Mouse (Mus musculus): Measurements from ENCODE around the gene Cdh3.

GRCm38 (mm10) chr8:106512475-106513150 is 1.9 kb downstream of the Cdh3 start:
- TF ChIP-seq POLR2A (IDR thresholded peaks at IDR 0.05; ENCODE audit: borderline replicate concordance, extremely low read depth, low read depth, low read length) (no peak), CTCF (IDR thresholded peaks at IDR 0.05; ENCODE audit: insufficient read depth, low read length) (no peak)

All from lung, adult 2 months (tissue).